Mouse (Mus musculus) hematopoietic stem cell, adult 5-6 weeks (primary cell): ENCODE results near the gene Pon2. TPM values are rescaled to one million over a fixed set of nuclear protein-coding genes. Genes with fewer than 3 reads are reported as not detected.
"Not testable (repeated sequence)": the region's sequence is repeated elsewhere in the genome, so short reads cannot be mapped to it uniquely, and the experiment has no call there.

Source experiments
- ATAC-seq, 2 experiments: fragments of 125-278 bp in 1 of 2; replicated peaks in 1 of 2; 2 replicates each; pipeline ENCODE4 v1.8.0; 2016 to 2017; ENCODE audit warnings: inconsistent platforms in 2 of 2, mild to moderate bottlenecking in 2 of 2, moderate number of reproducible peaks in 2 of 2, low read depth in 1 of 2, moderate TSS enrichment in 1 of 2; ENCODE audit not compliant: low FRiP score in 2 of 2, poor library complexity in 2 of 2, severe bottlenecking in 2 of 2, insufficient read depth in 1 of 2, low TSS enrichment in 1 of 2
- total RNA-seq: library from RNA; stranded (forward); fragments of 172-1452, 232-1000 nt; gene quantifications from 2 replicates; pipeline ENCODE4 v1.2.3, GENCODE M21; 2017

Gene Pon2
- total RNA-seq, 1 experiment from 2014 or later: 36.2 TPM

- ATAC-seq: no peak
These were observed 43.4 kb downstream of the Pon2 start for GRCm38 (mm10) chr6:5254869-5255268.

- no peak for ATAC-seq
These were observed 52.3 kb downstream of the Pon2 start for GRCm38 (mm10) chr6:5245926-5246325.

GRCm38 (mm10) chr6:5238799-5239198 is 59.5 kb downstream of the Pon2 start:
- ATAC-seq: no peak

- ATAC-seq: no peak
These were observed 60.7 kb downstream of the Pon2 start for GRCm38 (mm10) chr6:5237510-5237909.

GRCm38 (mm10) chr6:5236843-5237371 is 61.3 kb downstream of the Pon2 start:
- ATAC-seq: no peak

GRCm38 (mm10) chr6:5234563-5234962 is 63.7 kb downstream of the Pon2 start:
- ATAC-seq: no peak

GRCm38 (mm10) chr6:5233812-5234211 is 64.4 kb downstream of the Pon2 start:
- ATAC-seq: peak in 1 of 2 experiments; percentile 25; a peak in 1 of 4 replicates

GRCm38 (mm10) chr6:5232022-5232421 is 66.2 kb downstream of the Pon2 start:
- ATAC-seq: no peak

- ATAC-seq: no peak
These were observed 68.0 kb downstream of the Pon2 start for GRCm38 (mm10) chr6:5230261-5230660.

GRCm38 (mm10) chr6:5223551-5223950 is 74.7 kb downstream of the Pon2 start:
- ATAC-seq: not testable (repeated sequence)

GRCm38 (mm10) chr6:5222080-5222479 is 76.2 kb downstream of the Pon2 start:
- ATAC-seq: no peak

- no peak for ATAC-seq
These were observed 80.1 kb downstream of the Pon2 start for GRCm38 (mm10) chr6:5218190-5218589.

Other genes starting within 250 kb of the Pon2 start
- not detected in 2 replicates for gene Pon1, start 104.5 kb downstream of the Pon2 start, total RNA-seq
- 18.4 and 26.0 TPM in 2 replicates for gene Pon3, start 42.2 kb downstream of the Pon2 start, total RNA-seq
- gene Asb4, start 84.9 kb upstream of the Pon2 start, total RNA-seq: 1.7 and 3.5 TPM in 2 replicates
- 0.38 TPM in 1 of 2 replicates, not detected in the other for gene Pdk4, start 197.9 kb upstream of the Pon2 start, total RNA-seq